Comparison of ENCODE assay signal across 12 mouse cellular contexts in the genomic region with DNA sequence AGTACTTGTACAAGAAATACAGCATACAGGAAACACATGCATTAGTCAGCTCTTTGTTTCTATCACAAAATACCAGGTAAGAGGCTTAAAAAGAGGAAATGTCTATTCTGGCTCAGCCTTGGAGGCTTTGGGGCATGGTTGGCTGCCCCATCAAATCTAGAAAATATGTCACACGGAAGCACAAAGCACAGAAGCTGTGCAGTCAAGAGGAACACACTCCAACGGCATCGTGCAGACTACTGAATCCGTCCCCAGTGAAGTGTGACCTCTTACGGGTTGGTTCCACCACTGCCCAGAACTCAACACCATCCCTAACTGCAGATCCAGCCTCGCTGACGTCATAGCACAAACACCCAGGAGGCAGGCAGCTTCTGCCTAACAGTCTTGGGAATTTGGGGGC. TPM values are rescaled to one million over a fixed set of nuclear protein-coding genes. Genes with fewer than 3 reads are reported as not detected.
A peak's percentile ranks its signal among the peaks of the same experiment; 100 is the strongest.
DNase-seq lines count a peak whose midpoint lies in the region; ATAC-seq and TF ChIP-seq lines count a peak whose summit lies in the region.
"Had no signal": no experiment of that assay in that cellular context is flagged by ENCODE, and none has a peak within 500 bp of the region (broad histone marks: within the 10 kb centered on the region; RNA-seq: fewer than 3 reads in every experiment).

No protein-coding gene starts in this region.

- H3K4me2 ChIP-seq in liver, postnatal 0 days (ENCODE audit: low read depth, low read length) = no peak overlapping the region
- no peak overlapping the region for H3K4me2 ChIP-seq in kidney, embryonic 16.5 days (replicated peaks; ENCODE audit: low read depth, low read length)
- H3K4me2 ChIP-seq: lung, embryonic 14.5 days had no signal

- peak; percentile 31; the same call in 1 of the 2 replicates for ATAC-seq in liver, postnatal 0 days
- peak; percentile 87 for ATAC-seq in kidney, embryonic 16.5 days (ENCODE audit: low FRiP score, low TSS enrichment)
- no peak for ATAC-seq in activated CD4-positive, CD25-positive, alpha-beta regulatory T cell, adult 4 months

- no peak for TF ChIP-seq CTCF in liver, postnatal 0 days (IDR thresholded peaks at IDR 0.05; ENCODE audit: low read depth)
- TF ChIP-seq CTCF in MEL (IDR thresholded peaks at IDR 0.05 in 2 of 3, conservative IDR thresholded peaks at IDR 0.05 in 1 of 3; ENCODE audit: control insufficient read depth in 1 of 3, insufficient read depth in 1 of 3, low read depth in 2 of 3, low read length in 3 of 3, poor library complexity in 1 of 3, severe bottlenecking in 1 of 3) = no peak
- no peak for TF ChIP-seq CTCF in spleen, adult 2 months (IDR thresholded peaks at IDR 0.05; ENCODE audit: extremely low read depth, insufficient read depth, insufficient read length, insufficient replicate concordance)

- no peak; the same call in 1 of the 2 replicates for TF ChIP-seq EP300 in liver, postnatal 0 days (IDR thresholded peaks at IDR 0.05; ENCODE audit: low read depth)
- TF ChIP-seq EP300 in MEL (IDR thresholded peaks at IDR 0.05; ENCODE audit: low read depth in 1 of 2, low read length in 2 of 2) = no peak; a peak in 1 of 4 replicates

- no peaks in the 10 kb centered on the region for H3K27me3 ChIP-seq in liver, postnatal 0 days (ENCODE audit: insufficient read depth, low read length)
- H3K27me3 ChIP-seq in MEL (ENCODE audit: control insufficient read depth in 1 of 2, insufficient read depth in 2 of 2, low read length in 2 of 2) = no peaks in the 10 kb centered on the region
- H3K27me3 ChIP-seq in kidney, embryonic 16.5 days (ENCODE audit: insufficient read depth, low read length) = no peaks in the 10 kb centered on the region
- H3K27me3 ChIP-seq in spleen, adult 2 months (ENCODE audit: control insufficient read depth, insufficient read depth, low read length) = no peaks in the 10 kb centered on the region

- no peaks in the 10 kb centered on the region for H3K79me2 ChIP-seq in MEL (ENCODE audit: control insufficient read depth, insufficient read depth, low read length, poor library complexity)

- TF ChIP-seq RAD21 in MEL (IDR thresholded peaks at IDR 0.05; ENCODE audit: low read depth, low read length) = no peak

- H3K9ac ChIP-seq in liver, postnatal 0 days (replicated peaks) = no peak overlapping the region
- no peak overlapping the region for H3K9ac ChIP-seq in MEL (ENCODE audit: control insufficient read depth, low read depth, low read length, poor library complexity, severe bottlenecking)
- no peak overlapping the region for H3K9ac ChIP-seq in kidney, embryonic 16.5 days (replicated peaks; ENCODE audit: low read length)
- H3K9ac ChIP-seq: lung, embryonic 14.5 days had no signal

- no peak for DNase-seq in liver, postnatal 0 days
- DNase-seq in liver (no peak), MEL (ENCODE audit: low read depth, low spot score) (peak; percentile 54)
- DNase-seq in spleen, adult 2 months (ENCODE audit: low read depth in 1 of 2, low spot score in 2 of 2) = peak; percentile 48 to 56
- DNase-seq in adrenal gland, adult 2 months = no peak
- DNase-seq in layer of hippocampus, postnatal 10 days (ENCODE audit: low spot score in 2 of 2) = no peak
- DNase-seq: adrenal gland, postnatal 14 days; lung, embryonic 14.5 days; thymus, postnatal 25 days had no signal

- H3K27ac ChIP-seq in liver, postnatal 0 days (ENCODE audit: low read depth) = no peak overlapping the region
- H3K27ac ChIP-seq in MEL (ENCODE audit: control insufficient read depth, low read depth, low read length) = no peak overlapping the region
- no peak overlapping the region for H3K27ac ChIP-seq in kidney, embryonic 16.5 days (ENCODE audit: low read length)
- H3K27ac ChIP-seq in spleen, adult 2 months (ENCODE audit: insufficient read depth, low read length) = no peak overlapping the region
- H3K27ac ChIP-seq: embryonic facial prominence, embryonic 10.5 days had no signal

- H3K4me3 ChIP-seq in liver, postnatal 0 days (ENCODE audit: low read depth, low read length) = no peak overlapping the region
- H3K4me3 ChIP-seq in MEL (ENCODE audit: control insufficient read depth in 1 of 2, insufficient read depth in 1 of 2, low read depth in 2 of 2, low read length in 2 of 2) = no peak overlapping the region
- no peak overlapping the region for H3K4me3 ChIP-seq in kidney, embryonic 16.5 days (ENCODE audit: low read length)
- H3K4me3 ChIP-seq in spleen, adult 2 months (ENCODE audit: extremely low read depth, insufficient read depth, insufficient read length) = no peak overlapping the region
- H3K4me3 ChIP-seq: embryonic facial prominence, embryonic 10.5 days had no signal

- peaks cover 19% of the 10 kb centered on the region for H3K36me3 ChIP-seq in liver, postnatal 0 days (replicated peaks; ENCODE audit: insufficient read depth, low read length)
- peaks cover 2 to 15% of the 10 kb centered on the region in 2 experiments for H3K36me3 ChIP-seq in MEL (ENCODE audit: control insufficient read depth in 1 of 2, insufficient read depth in 2 of 2, low read length in 2 of 2)
- peaks cover 17% of the 10 kb centered on the region; the same call in 1 of the 2 replicates for H3K36me3 ChIP-seq in kidney, embryonic 16.5 days (ENCODE audit: insufficient read depth, low read length)
- peaks cover 5% of the 10 kb centered on the region for H3K36me3 ChIP-seq in spleen, adult 2 months (ENCODE audit: control insufficient read depth, insufficient read depth, low read length)

- 52% methylated on average over 7 of the region's 7 CpGs for WGBS in liver, postnatal 0 days (ENCODE audit: insufficient replicate concordance)
- 40% methylated on average over 7 of the region's 7 CpGs for WGBS in kidney, embryonic 16.5 days
- 25% methylated on average over 7 of the region's 7 CpGs for WGBS in spleen, adult 2 months

- no peak for TF ChIP-seq POLR2A in MEL (IDR thresholded peaks at IDR 0.05; ENCODE audit: control insufficient read depth in 1 of 2, insufficient read depth in 1 of 2, low read depth in 1 of 2, low read length in 2 of 2, poor library complexity in 1 of 2)
- TF ChIP-seq POLR2A in spleen, adult 2 months (IDR thresholded peaks at IDR 0.05; ENCODE audit: low read depth, low read length) = no peak

- H3K9me3 ChIP-seq in liver, postnatal 0 days (ENCODE audit: low read length) = no peaks in the 10 kb centered on the region
- no peaks in the 10 kb centered on the region for H3K9me3 ChIP-seq in MEL (replicated peaks; ENCODE audit: insufficient read depth, low read length)
- no peaks in the 10 kb centered on the region for H3K9me3 ChIP-seq in kidney, embryonic 16.5 days (ENCODE audit: low read length)
- H3K9me3 ChIP-seq: embryonic facial prominence, embryonic 10.5 days had no signal

- H3K4me1 ChIP-seq in liver, postnatal 0 days (ENCODE audit: insufficient read depth) = no peaks in the 10 kb centered on the region; the same call in 1 of the 2 replicates
- peaks cover 0 to 6% of the 10 kb centered on the region in 2 experiments; a peak in 2 of 4 replicates for H3K4me1 ChIP-seq in MEL (ENCODE audit: control insufficient read depth in 1 of 2, insufficient read depth in 2 of 2, low read length in 2 of 2)
- H3K4me1 ChIP-seq in kidney, embryonic 16.5 days (ENCODE audit: insufficient read depth, low read length) = peaks cover 10% of the 10 kb centered on the region
- H3K4me1 ChIP-seq in spleen, adult 2 months (ENCODE audit: control insufficient read depth, insufficient read depth, insufficient read length) = peaks cover 14% of the 10 kb centered on the region
- H3K4me1 ChIP-seq: embryonic facial prominence, embryonic 10.5 days had no signal

TF ChIP-seq in MEL, 35 proteins besides CTCF, POLR2A, EP300 and RAD21:
- TF ChIP-seq MYB (IDR thresholded peaks at IDR 0.05; ENCODE audit: low read depth, low read length) = no peak
- TF ChIP-seq ZKSCAN1 (IDR thresholded peaks at IDR 0.05; ENCODE audit: low read depth, low read length) = no peak
- no peak for TF ChIP-seq POLR2AphosphoS5 (IDR thresholded peaks at IDR 0.05; ENCODE audit: borderline replicate concordance, low read depth, low read length)
- TF ChIP-seq ZC3H11A (IDR thresholded peaks at IDR 0.05; ENCODE audit: low read depth, low read length) = no peak
- no peak for TF ChIP-seq CHD2 (IDR thresholded peaks at IDR 0.05; ENCODE audit: low read length)
- TF ChIP-seq USF1 (IDR thresholded peaks at IDR 0.05; ENCODE audit: low read depth, low read length) = no peak
- no peak for TF ChIP-seq POLR2AphosphoS2 (IDR thresholded peaks at IDR 0.05; ENCODE audit: low read length)
- TF ChIP-seq JUND (IDR thresholded peaks at IDR 0.05; ENCODE audit: low read depth, low read length) = no peak
- TF ChIP-seq USF2 (IDR thresholded peaks at IDR 0.05; ENCODE audit: borderline replicate concordance in 1 of 2, insufficient read depth in 1 of 2, low read depth in 1 of 2, low read length in 2 of 2) = no peak
- no peak for TF ChIP-seq MYC (IDR thresholded peaks at IDR 0.05; ENCODE audit: low read depth, low read length)
- no peak for TF ChIP-seq NELFE (IDR thresholded peaks at IDR 0.05; ENCODE audit: low read depth, low read length)
- no peak for TF ChIP-seq TAL1 (IDR thresholded peaks at IDR 0.05; ENCODE audit: low read length)
- no peak for TF ChIP-seq KAT2A (conservative IDR thresholded peaks at IDR 0.05; ENCODE audit: low read depth, low read length)
- no peak for TF ChIP-seq GATA1 (IDR thresholded peaks at IDR 0.05; ENCODE audit: low read depth, low read length)
- TF ChIP-seq E2F4 (IDR thresholded peaks at IDR 0.05; ENCODE audit: borderline replicate concordance, low read depth, low read length) = no peak
- no peak for TF ChIP-seq ETS1 (IDR thresholded peaks at IDR 0.05; ENCODE audit: low read depth, low read length)
- TF ChIP-seq ZNF384 (IDR thresholded peaks at IDR 0.05; ENCODE audit: low read depth, low read length) = no peak

RNA-seq across cellular contexts. Expression of gene Cdc42se2, which starts 53.9 kb away (rescaled TPM):
- 13.7 and 15.4 TPM in 2 replicates for polyA plus RNA-seq in liver, postnatal 0 days (2015; fragmentation: Nextera tagmentation; extraction: Ambion mirVana)
- total RNA-seq in MEL (2012; rRNA removed) = 31.4 and 33.4 TPM in 2 replicates
- polyA plus RNA-seq in MEL (2012; ENCODE audit: insufficient read depth in 1 of 2, insufficient read length in 2 of 2, low read depth in 1 of 2, low replicate concordance in 2 of 2, missing spikeins in 1 of 2) = 10 to 100 TPM; 30.1 to 47.4 TPM
- 98.6 and 103 TPM in 2 replicates for polyA plus RNA-seq in kidney, embryonic 16.5 days (2015; fragmentation: Nextera tagmentation; extraction: Ambion mirVana)
- polyA plus RNA-seq in spleen, adult 2 months (2012; rRNA removed) = 55.8 and 58.5 TPM in 2 replicates
- total RNA-seq in adrenal gland, adult 2 months (2021) = 10 to 100 TPM; 16.3 to 24.2 TPM
- polyA plus RNA-seq in adrenal gland, adult 2 months (2012; rRNA removed) = 9.8 and 11.6 TPM in 2 replicates
- 100 to 1,000 TPM; 286 to 321 TPM for polyA plus RNA-seq in activated CD4-positive, CD25-positive, alpha-beta regulatory T cell, adult 4 months (2017; shearing (Covaris generic))
- 100 to 1,000 TPM; 138 to 151 TPM for total RNA-seq in layer of hippocampus, postnatal 10 days (2021)

Comparison
In these comparisons a context has a peak if more than half of its experiments do, and no peak if none do; other contexts are left out.
1. DNase-seq: peak in MEL (single experiment) and spleen, adult 2 months (2 of 2); none in liver, postnatal 0 days (single experiment), liver (single experiment), adrenal gland, adult 2 months (single experiment) and layer of hippocampus, postnatal 10 days (0 of 2).